Mouse (Mus musculus): ENCODE measurements at regions not wholly inside any gene's neighbourhood (a gene's known extent, or its start where the extent isn't known, plus 50 kb on each side); places are given as distances from the start of the nearest gene placed in this dataset.

GRCm38 (mm10) chr4:124477359-124477868 is 133.2 kb downstream of the 3100002H09Rik start:
- DNase-seq (ENCODE audit: low spot score) = no peak
- H3K4me2 ChIP-seq = peak overlapping the region; percentile 52
- H3K9ac ChIP-seq (ENCODE audit: low read depth, low read length) = no peak overlapping the region
- no peaks in the 10 kb centered on the region for H3K9me3 ChIP-seq (ENCODE audit: control insufficient read depth, low read length)
- H3K4me1 ChIP-seq (replicated peaks; ENCODE audit: control insufficient read depth, insufficient read depth, low read length) = no peaks in the 10 kb centered on the region
- no peak for ATAC-seq (replicated peaks; ENCODE audit: low FRiP score)
- H3K27me3 ChIP-seq (replicated peaks; ENCODE audit: control insufficient read depth, insufficient read depth, low read length) = peaks cover 50% of the 10 kb centered on the region
- WGBS = 30% methylated on average over 14 of the region's 14 CpGs
- H3K4me3 ChIP-seq (ENCODE audit: low read depth, low read length) = no peak overlapping the region
- H3K27ac ChIP-seq (ENCODE audit: low read depth, low read length) = no peak overlapping the region
- no peaks in the 10 kb centered on the region for H3K36me3 ChIP-seq (ENCODE audit: control insufficient read depth, insufficient read depth, low read length)

GRCm38 (mm10) chr4:124465229-124465820 is 145.3 kb downstream of the 3100002H09Rik start:
- H3K27me3 ChIP-seq (replicated peaks; ENCODE audit: control insufficient read depth, insufficient read depth, low read length) = peaks cover 2% of the 10 kb centered on the region; the same call in 1 of the 2 replicates
- H3K27ac ChIP-seq (ENCODE audit: low read depth, low read length) = no peak overlapping the region
- no peak overlapping the region for H3K4me3 ChIP-seq (ENCODE audit: low read depth, low read length)
- H3K4me1 ChIP-seq (replicated peaks; ENCODE audit: control insufficient read depth, insufficient read depth, low read length) = no peaks in the 10 kb centered on the region
- H3K9ac ChIP-seq (ENCODE audit: low read depth, low read length) = no peak overlapping the region
- H3K4me2 ChIP-seq = no peak overlapping the region
- 86% methylated on average over 18 of the region's 18 CpGs for WGBS
- H3K36me3 ChIP-seq (ENCODE audit: control insufficient read depth, insufficient read depth, low read length) = no peaks in the 10 kb centered on the region
- ATAC-seq (replicated peaks; ENCODE audit: low FRiP score) (no peak), DNase-seq (ENCODE audit: low spot score) (no peak)
- H3K9me3 ChIP-seq (ENCODE audit: control insufficient read depth, low read length) = no peaks in the 10 kb centered on the region

GRCm38 (mm10) chr4:124455511-124456338 is 154.9 kb downstream of the 3100002H09Rik start:
- 46% methylated on average over 14 of the region's 14 CpGs for WGBS
- H3K4me1 ChIP-seq (replicated peaks; ENCODE audit: control insufficient read depth, insufficient read depth, low read length) = no peaks in the 10 kb centered on the region
- DNase-seq (ENCODE audit: low spot score) = no peak
- H3K9me3 ChIP-seq (ENCODE audit: control insufficient read depth, low read length) = no peaks in the 10 kb centered on the region
- H3K9ac ChIP-seq (ENCODE audit: low read depth, low read length) = no peak overlapping the region
- H3K36me3 ChIP-seq (ENCODE audit: control insufficient read depth, insufficient read depth, low read length) = no peaks in the 10 kb centered on the region
- H3K27ac ChIP-seq (ENCODE audit: low read depth, low read length) = no peak overlapping the region
- H3K4me3 ChIP-seq (ENCODE audit: low read depth, low read length) = no peak overlapping the region
- ATAC-seq (replicated peaks; ENCODE audit: low FRiP score) = no peak
- H3K27me3 ChIP-seq (replicated peaks; ENCODE audit: control insufficient read depth, insufficient read depth, low read length) = peaks cover 3% of the 10 kb centered on the region; the same call in 1 of the 2 replicates
- H3K4me2 ChIP-seq = no peak overlapping the region

GRCm38 (mm10) chr4:124451131-124451530 is 159.5 kb downstream of the 3100002H09Rik start:
- WGBS = 28% methylated on average over 3 of the region's 3 CpGs
- Histone ChIP-seq H3K4me2 (no peak overlapping the region), H3K36me3 (ENCODE audit: control insufficient read depth, insufficient read depth, low read length) (no peaks in the 10 kb centered on the region), H3K4me3 (ENCODE audit: low read depth, low read length) (no peak overlapping the region), H3K9me3 (ENCODE audit: control insufficient read depth, low read length) (no peaks in the 10 kb centered on the region), H3K4me1 (replicated peaks; ENCODE audit: control insufficient read depth, insufficient read depth, low read length) (no peaks in the 10 kb centered on the region), H3K9ac (ENCODE audit: low read depth, low read length) (no peak overlapping the region), H3K27ac (ENCODE audit: low read depth, low read length) (no peak overlapping the region), H3K27me3 (replicated peaks; ENCODE audit: control insufficient read depth, insufficient read depth, low read length) (peaks cover 3% of the 10 kb centered on the region)
- DNase-seq (ENCODE audit: low spot score) (no peak), ATAC-seq (replicated peaks; ENCODE audit: low FRiP score) (no peak)

GRCm38 (mm10) chr4:124446615-124447014 is 164.0 kb downstream of the 3100002H09Rik start:
- Histone ChIP-seq H3K9me3 (ENCODE audit: control insufficient read depth, low read length) (no peaks in the 10 kb centered on the region), H3K4me3 (ENCODE audit: low read depth, low read length) (no peak overlapping the region), H3K9ac (ENCODE audit: low read depth, low read length) (no peak overlapping the region), H3K27ac (ENCODE audit: low read depth, low read length) (no peak overlapping the region), H3K27me3 (replicated peaks; ENCODE audit: control insufficient read depth, insufficient read depth, low read length) (peaks cover 35% of the 10 kb centered on the region), H3K4me1 (replicated peaks; ENCODE audit: control insufficient read depth, insufficient read depth, low read length) (no peaks in the 10 kb centered on the region), H3K36me3 (ENCODE audit: control insufficient read depth, insufficient read depth, low read length) (no peaks in the 10 kb centered on the region), H3K4me2 (no peak overlapping the region)
- DNase-seq (ENCODE audit: low spot score) (no peak), ATAC-seq (replicated peaks; ENCODE audit: low FRiP score) (no peak)
- WGBS = 76% methylated on average over 8 of the region's 8 CpGs

GRCm38 (mm10) chr4:124443613-124444108 is 166.9 kb downstream of the 3100002H09Rik start:
- WGBS = 3% methylated on average over 8 of the region's 10 CpGs
- no peak for ATAC-seq (replicated peaks; ENCODE audit: low FRiP score)
- H3K9ac ChIP-seq (ENCODE audit: low read depth, low read length) = no peak overlapping the region

GRCm38 (mm10) chr4:124443130-124443503 is 167.5 kb downstream of the 3100002H09Rik start:
- Histone ChIP-seq H3K27ac (ENCODE audit: low read depth, low read length) (no peak overlapping the region), H3K36me3 (ENCODE audit: control insufficient read depth, insufficient read depth, low read length) (no peaks in the 10 kb centered on the region), H3K9me3 (ENCODE audit: control insufficient read depth, low read length) (no peaks in the 10 kb centered on the region), H3K9ac (ENCODE audit: low read depth, low read length) (no peak overlapping the region), H3K4me2 (no peak overlapping the region), H3K27me3 (replicated peaks; ENCODE audit: control insufficient read depth, insufficient read depth, low read length) (peaks cover 45% of the 10 kb centered on the region), H3K4me1 (replicated peaks; ENCODE audit: control insufficient read depth, insufficient read depth, low read length) (no peaks in the 10 kb centered on the region), H3K4me3 (ENCODE audit: low read depth, low read length) (no peak overlapping the region)
- no peak for DNase-seq (ENCODE audit: low spot score)
- no peak for ATAC-seq (replicated peaks; ENCODE audit: low FRiP score)
- WGBS = 15% methylated on average over 10 of the region's 10 CpGs

More at GRCm38 (mm10) chr4:124443613-124444108, 166.9 kb downstream of the 3100002H09Rik start:
- Histone ChIP-seq H3K36me3 (ENCODE audit: control insufficient read depth, insufficient read depth, low read length) (no peaks in the 10 kb centered on the region), H3K27ac (ENCODE audit: low read depth, low read length) (no peak overlapping the region), H3K4me3 (ENCODE audit: low read depth, low read length) (no peak overlapping the region), H3K4me1 (replicated peaks; ENCODE audit: control insufficient read depth, insufficient read depth, low read length) (no peaks in the 10 kb centered on the region), H3K4me2 (no peak overlapping the region), H3K9me3 (ENCODE audit: control insufficient read depth, low read length) (no peaks in the 10 kb centered on the region), H3K27me3 (replicated peaks; ENCODE audit: control insufficient read depth, insufficient read depth, low read length) (peaks cover 45% of the 10 kb centered on the region)
- DNase-seq (ENCODE audit: low spot score) = no peak

GRCm38 (mm10) chr4:124442491-124443129 is 168.0 kb downstream of the 3100002H09Rik start:
- Histone ChIP-seq H3K4me1 (replicated peaks; ENCODE audit: control insufficient read depth, insufficient read depth, low read length) (no peaks in the 10 kb centered on the region), H3K4me3 (ENCODE audit: low read depth, low read length) (no peak overlapping the region), H3K9me3 (ENCODE audit: control insufficient read depth, low read length) (no peaks in the 10 kb centered on the region), H3K27ac (ENCODE audit: low read depth, low read length) (no peak overlapping the region), H3K4me2 (no peak overlapping the region), H3K9ac (ENCODE audit: low read depth, low read length) (no peak overlapping the region), H3K36me3 (ENCODE audit: control insufficient read depth, insufficient read depth, low read length) (no peaks in the 10 kb centered on the region), H3K27me3 (replicated peaks; ENCODE audit: control insufficient read depth, insufficient read depth, low read length) (peaks cover 45% of the 10 kb centered on the region)
- ATAC-seq (replicated peaks; ENCODE audit: low FRiP score) (0 out of 2 replicates have a peak, but pooled peaks have one; percentile 26), DNase-seq (ENCODE audit: low spot score) (no peak)
- 11% methylated on average over 10 of the region's 10 CpGs for WGBS
